Mouse (Mus musculus) layer of hippocampus, adult 11-12 months (tissue): ENCODE data around the gene Bag5.
"Not testable (repeated sequence)": the region's sequence is repeated elsewhere in the genome, so short reads cannot be mapped to it uniquely, and the experiment has no call there.

Experiments used
- DNase-seq: peaks from one replicate; pipeline ENCODE4 v3.0.0; 2022; ENCODE audit warnings: low spot score

The Bag5 gene

GRCm38 (mm10) chr12:111713004-111713651, at the start of gene Bag5, which contains the start of gene Apopt1:
Bag5 (minus strand) TSS chr12:111713257.
Apopt1 (plus strand) TSS chr12:111713261.
- DNase-seq, result peak; percentile 89

DNA sequence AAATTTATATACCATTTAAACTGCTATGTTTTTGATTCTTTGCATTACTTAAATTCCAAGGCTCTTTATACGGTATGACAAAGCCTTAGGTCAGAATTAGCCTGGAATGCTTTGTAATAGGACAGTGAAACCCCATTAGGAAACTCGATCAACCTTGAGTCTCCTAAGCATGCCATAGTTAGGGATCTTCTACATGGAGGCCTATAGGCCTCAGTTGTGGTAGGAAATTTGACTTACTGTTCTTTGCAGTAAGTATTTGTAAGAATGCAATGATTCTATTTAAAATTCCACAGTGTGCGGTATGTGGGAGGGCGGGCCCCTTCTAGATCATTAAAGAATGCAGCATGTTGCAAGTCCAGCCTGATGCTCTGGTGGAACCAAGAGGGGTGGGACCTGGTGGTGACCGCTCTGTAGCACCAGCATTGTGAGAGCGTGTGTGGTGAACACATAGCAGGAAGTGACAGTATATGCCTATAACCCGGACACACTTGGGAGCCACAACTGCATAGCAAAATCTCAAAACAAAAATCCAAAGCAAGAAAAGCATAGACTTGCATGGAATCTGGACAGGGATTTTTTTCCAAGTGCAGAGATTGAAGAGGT, 47.4 kb upstream of the Bag5 start:
- no peak for DNase-seq

DNA sequence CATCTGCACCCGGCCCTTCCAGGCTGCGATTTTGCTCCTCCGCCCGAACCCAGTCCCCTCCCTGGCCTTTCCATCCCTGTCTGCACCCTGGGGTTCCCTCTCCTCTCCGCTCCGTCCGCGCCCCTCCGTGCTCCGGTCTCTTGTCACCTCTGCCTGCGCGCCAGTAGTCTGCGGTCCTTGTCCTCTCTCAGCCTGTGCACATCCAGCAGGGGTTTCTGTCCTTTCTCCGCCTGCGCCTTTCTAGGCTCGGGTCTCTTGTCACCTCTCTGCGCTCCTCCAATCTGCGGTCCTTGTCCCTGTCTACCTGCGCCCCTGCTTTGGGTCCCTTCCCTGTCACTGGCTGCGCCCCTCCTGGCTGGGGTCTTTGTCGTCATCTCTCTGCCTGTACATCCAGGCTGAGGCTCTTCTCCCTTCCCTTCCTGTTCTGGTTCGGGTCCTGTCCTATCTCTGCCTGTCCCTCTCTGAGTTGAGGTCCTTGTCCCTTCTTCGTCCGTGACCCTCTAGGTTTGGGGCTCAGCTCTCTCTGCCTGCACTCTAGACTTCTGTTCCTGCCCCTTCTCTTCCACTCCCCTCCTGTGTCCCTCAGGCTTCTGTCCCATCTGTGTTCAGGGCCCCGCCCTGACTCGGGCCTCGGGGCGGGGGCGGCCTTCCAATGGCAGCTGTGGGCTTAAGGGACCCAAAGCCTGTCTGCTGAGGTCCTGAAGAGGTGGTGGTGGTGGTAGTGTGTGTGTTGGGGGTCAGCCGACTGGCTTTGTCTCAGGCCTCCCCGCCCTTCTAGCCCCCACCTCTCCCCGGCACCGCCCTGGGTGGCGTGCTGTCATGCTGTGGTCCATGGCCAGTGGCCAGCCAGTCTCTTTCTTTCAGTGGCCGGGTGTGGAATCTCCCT, 46.4 kb upstream of the Bag5 start:
- DNase-seq, result peak; percentile 47

DNA sequence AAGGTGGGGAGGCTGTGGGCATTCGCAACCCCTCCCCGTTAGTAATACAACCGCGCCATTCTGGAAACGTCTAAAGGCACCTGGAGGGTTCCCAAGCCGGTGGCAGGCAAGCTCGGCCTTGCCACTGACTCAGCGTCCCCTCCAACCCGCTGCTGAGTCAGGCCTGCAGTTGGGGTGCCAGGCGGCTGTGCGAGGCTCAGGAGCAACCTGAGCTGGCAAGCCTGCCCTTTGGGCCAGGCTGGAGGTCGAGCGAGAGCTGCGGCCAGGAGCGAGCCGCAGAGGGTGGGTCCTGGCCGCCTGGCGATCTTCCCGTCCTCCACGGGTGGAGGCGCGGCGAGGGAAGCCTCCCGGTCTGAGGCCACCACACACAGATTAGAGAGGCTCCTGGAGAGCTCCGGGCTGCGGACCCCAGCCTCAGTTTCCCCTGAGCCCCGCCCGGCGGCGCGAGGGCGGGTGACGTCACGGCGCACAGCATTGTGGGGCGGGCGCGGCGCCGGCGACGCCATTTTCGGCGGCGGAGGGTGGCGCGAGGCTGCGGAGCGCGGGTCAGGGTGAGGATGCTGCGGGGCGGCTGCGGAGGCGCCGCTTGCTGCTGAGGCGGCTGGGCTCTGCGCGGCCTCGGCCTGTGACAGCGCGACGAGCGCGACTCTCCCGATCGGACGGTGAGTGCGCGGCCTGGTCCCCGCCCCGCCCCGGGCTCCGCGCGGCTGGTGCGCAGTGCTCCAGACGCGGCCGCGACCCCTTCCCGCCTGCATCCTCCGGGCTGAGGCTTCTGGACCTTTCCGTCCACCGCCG, 45.5 kb upstream of the Bag5 start, which contains the start of gene Klc1:
Gene Klc1 (plus strand): TSS at position 469 of the 795 bp plus-strand sequence.
- DNase-seq, result peak; percentile 77

- DNase-seq, result no peak
Measured at GRCm38 (mm10) chr12:111757561-111758325, 44.7 kb upstream of the Bag5 start.

DNA sequence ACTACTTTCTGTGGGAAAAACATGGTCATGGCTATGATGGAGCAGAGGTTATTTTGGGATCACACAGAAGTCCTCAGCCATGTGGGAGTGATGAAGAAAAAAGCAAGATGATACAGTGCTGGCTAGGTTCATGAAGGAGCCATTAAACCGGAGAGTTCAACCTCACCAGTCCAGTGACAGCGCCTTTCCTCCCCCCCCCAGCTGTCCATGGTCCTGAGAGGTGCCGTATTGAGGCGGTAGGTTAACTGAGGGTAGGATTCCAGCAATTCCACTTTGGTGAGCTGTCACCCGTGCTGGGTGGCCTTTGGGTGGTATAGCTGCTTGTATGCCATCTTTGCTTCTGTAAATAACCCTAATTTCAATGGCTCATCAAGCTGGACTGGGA, 43.6 kb upstream of the Bag5 start:
- no peak for DNase-seq

DNA sequence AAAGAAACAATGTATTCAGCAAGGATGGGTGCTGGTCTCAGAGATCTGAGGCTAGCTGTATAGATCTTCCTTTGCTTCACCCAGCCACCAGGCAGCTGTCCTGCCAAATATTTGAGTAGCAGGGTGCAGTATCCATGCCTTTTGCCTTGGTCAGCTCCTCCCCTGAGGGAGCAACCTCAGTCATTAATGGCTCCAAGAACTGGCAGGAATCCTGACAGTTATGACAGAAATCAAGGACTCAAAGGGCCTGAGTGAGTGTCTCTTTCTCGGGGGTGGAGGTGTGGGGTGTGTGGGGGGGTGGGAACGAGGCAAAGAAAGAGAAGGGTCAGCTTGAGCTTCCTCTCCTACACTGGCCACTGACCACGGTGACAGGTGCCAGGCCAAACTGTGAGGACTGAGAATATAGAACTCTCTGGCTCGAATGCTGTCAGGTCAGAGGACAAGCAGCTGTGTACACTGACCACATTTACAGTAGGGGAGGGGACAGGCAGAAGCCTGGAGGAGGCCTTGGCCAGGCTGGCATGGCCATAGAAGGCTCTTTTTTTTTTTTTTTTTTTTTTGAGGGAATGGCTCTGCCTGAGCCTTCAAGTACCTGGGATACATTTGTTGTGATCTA, 43.1 kb upstream of the Bag5 start:
- DNase-seq, result no peak

- no peak for DNase-seq
Measured at GRCm38 (mm10) chr12:111755231-111755630, 42.2 kb upstream of the Bag5 start.

DNA sequence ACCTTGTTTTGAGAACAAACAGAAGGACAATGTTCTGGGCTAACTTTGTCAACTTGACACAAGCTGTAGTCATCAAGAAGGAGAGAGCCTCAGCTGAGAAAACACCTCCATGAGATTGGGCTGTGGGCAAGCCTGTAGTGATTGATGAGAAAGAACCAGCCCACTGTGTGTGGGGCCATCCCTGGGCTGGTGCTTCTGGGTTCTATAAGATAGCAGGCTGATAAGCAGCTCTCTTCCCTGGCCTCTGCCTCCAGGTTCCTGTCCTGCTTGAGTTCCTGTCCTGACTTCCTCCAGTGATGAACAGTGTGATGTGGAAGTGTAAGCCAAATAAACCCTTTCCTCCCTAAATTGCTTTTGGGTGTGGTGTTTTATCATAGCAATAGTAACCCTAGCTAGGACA, 41.7 kb upstream of the Bag5 start:
- no peak for DNase-seq

GRCm38 (mm10) chr12:111753347-111753746, 40.3 kb upstream of the Bag5 start:
- no peak for DNase-seq

GRCm38 (mm10) chr12:111752491-111752890, 39.4 kb upstream of the Bag5 start:
- no peak for DNase-seq

DNA sequence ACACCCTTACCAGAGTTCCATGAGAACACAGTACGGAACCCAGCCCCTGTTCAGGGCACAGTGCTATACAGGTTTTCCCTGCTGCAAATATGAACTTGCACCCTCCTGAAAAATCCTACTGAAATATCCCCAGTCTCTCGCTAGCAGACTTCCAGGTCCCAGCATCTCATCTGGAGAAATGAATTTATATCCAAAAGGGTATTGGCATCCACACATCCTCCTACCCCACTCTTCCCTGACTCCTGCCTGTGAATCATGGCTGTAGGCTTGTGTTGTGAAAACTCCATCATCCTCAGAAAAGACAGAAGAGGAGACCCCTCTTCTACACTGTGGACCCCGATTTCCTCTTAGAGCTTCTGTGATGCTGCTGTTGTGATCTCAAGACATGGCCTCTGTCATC, 37.7 kb upstream of the Bag5 start:
- DNase-seq, result no peak

GRCm38 (mm10) chr12:111747421-111747820, 34.4 kb upstream of the Bag5 start:
- DNase-seq, result no peak

DNA sequence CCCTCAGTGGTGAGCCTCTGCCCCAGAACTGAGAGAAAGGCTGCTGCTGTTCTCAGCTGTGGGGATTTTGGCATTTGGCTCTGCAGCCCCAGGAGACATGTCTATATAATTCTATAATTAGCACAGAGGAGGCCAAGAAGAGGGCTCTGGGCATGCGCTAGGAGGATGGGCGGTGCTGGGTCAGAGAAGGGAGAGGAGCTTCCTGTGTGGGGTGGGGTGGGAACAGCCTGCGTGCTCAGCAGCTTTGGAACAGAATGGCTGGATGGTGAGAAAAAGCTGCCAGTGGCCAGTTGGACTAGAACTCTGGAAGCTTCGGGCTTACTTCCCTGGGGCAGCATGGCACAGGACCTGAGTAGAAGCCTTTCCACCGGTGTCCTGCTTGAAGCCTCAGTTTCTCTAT, 33.0 kb upstream of the Bag5 start:
- DNase-seq, result no peak

DNA sequence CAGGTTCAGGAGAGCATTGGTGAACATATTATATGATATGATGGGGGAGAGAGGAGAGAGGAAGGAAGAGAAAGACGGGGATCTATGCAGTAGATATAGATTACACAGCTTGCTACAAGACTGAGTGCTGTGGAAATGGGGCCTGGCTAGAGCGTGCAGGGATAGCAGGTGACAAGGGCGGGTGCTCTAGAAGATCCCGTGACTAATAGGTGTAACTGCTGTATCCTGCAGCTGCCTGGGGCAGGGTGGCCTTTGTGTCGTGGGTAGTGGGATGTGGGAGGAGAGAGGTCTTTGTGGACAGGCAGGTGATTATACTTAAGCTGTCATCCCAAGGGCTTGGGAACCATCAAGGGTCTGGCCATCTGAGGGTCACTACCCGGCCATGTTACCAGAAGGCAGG, 32.2 kb upstream of the Bag5 start:
- DNase-seq, result no peak

GRCm38 (mm10) chr12:111743981-111744423, 30.9 kb upstream of the Bag5 start:
- no peak for DNase-seq

GRCm38 (mm10) chr12:111743419-111743818, 30.4 kb upstream of the Bag5 start:
- no peak for DNase-seq

DNA sequence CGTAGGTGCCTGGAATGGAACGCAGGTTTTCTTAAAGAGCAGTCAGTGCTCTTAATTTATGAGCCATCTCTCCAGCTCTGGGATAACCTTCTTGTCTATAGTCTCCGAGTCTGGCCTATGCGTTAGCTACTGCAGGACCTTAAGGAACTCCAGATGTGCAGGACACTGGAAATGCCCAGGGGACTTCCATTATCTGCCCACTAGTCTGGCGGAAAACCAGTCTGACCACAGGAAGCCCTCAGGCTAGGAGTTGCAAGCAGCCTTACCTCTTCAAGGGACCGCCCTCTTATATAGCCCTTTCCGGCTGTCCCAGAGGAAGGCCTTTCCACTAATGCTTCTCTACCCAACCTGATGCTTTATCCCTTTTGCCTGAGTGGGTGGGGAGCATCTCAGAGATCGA, 28.3 kb upstream of the Bag5 start:
- DNase-seq, result no peak

- DNase-seq, result peak; percentile 86
Measured at GRCm38 (mm10) chr12:111738754-111739153, 25.7 kb upstream of the Bag5 start.

GRCm38 (mm10) chr12:111737370-111737769, 24.3 kb upstream of the Bag5 start:
- DNase-seq, result no peak

DNA sequence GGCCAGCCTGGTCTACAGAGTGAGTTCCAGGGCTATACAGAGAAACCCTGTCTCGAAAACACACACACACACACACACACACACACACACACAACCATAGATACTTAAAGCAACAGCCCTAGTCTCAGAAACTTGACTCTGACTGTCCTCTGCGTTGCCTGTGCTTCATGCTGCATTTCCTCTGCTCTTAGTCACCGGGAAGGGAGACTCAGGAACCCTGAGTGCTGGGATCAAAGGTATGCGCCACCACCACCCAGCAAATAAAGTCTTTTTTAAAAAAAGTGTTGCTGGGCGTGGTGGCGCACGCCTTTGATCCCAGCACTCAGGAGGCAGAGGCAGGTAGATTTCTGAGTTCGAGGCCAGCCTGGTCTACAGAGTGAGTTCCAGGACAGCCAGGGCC, 23.6 kb upstream of the Bag5 start:
- not testable (repeated sequence) for DNase-seq
